Mouse (Mus musculus) C2C12 (cell line): ENCODE data around the gene Mbnl2. TPM values are rescaled to one million over a fixed set of nuclear protein-coding genes. Genes with fewer than 3 reads are reported as not detected.

Source experiments
- H3K27me3 ChIP-seq: one replicate; pipeline ENCODE4 v1.6.1; 2011; ENCODE audit not compliant: control insufficient read depth, insufficient read depth, insufficient read length
- H3K36me3 ChIP-seq: one replicate; pipeline ENCODE4 v1.6.1; 2011; ENCODE audit not compliant: control insufficient read depth, insufficient read depth
- H3K4me3 ChIP-seq: one replicate; pipeline ENCODE4 v1.5.1; 2011; ENCODE audit warnings: mild to moderate bottlenecking, control low read depth; ENCODE audit not compliant: poor library complexity, insufficient read depth, severe bottlenecking
- H3K79me2 ChIP-seq: one replicate; pipeline ENCODE4 v1.6.1; 2011; ENCODE audit not compliant: control insufficient read depth, insufficient read depth
- H3K79me3 ChIP-seq: one replicate; pipeline ENCODE4 v1.6.1; 2011; ENCODE audit warnings: low read depth, control low read depth
- H3ac ChIP-seq: one replicate; pipeline ENCODE3; 2011; ENCODE audit warnings: low read depth; ENCODE audit not compliant: control insufficient read depth, insufficient read length
- CEBPB ChIP-seq: IDR thresholded peaks from one replicate; pipeline ENCODE4 v1.6.1; 2011; ENCODE audit warnings: low read depth, mild to moderate bottlenecking, control low read depth, moderate library complexity
- CTCF ChIP-seq: IDR thresholded peaks from one replicate; pipeline ENCODE4 v1.5.1; 2011; ENCODE audit not compliant: control insufficient read depth, insufficient read depth, insufficient read length
- FOSL1 ChIP-seq: IDR thresholded peaks from one replicate; pipeline ENCODE4 v1.8.0; 2011; ENCODE audit warnings: mild to moderate bottlenecking, low read length; ENCODE audit not compliant: poor library complexity, insufficient read depth, severe bottlenecking
- MAX ChIP-seq: IDR thresholded peaks from one replicate; pipeline ENCODE4 v1.6.1; 2011; ENCODE audit warnings: mild to moderate bottlenecking, control low read depth
- MYOD1 ChIP-seq: IDR thresholded peaks from one replicate; pipeline ENCODE4 v1.6.1; 2011; ENCODE audit warnings: low read depth; ENCODE audit not compliant: control insufficient read depth, insufficient read length
- MYOG ChIP-seq: IDR thresholded peaks from one replicate; pipeline ENCODE4 v1.6.1; 2011; ENCODE audit not compliant: control insufficient read depth, insufficient read length; ENCODE audit errors: extremely low read depth
- USF1 ChIP-seq: IDR thresholded peaks from one replicate; pipeline ENCODE4 v1.6.1; 2011; ENCODE audit warnings: low read depth, mild to moderate bottlenecking, control low read depth, moderate library complexity
- polyA plus RNA-seq: library from polyadenylated mRNA; unstranded; fragments of >200 nt; fragmentation: generic; extraction: Trizol; gene quantifications from one replicate; pipeline ENCODE4 v1.2.1, GENCODE M21; 2012; ENCODE audit warnings: missing spikeins

Gene Mbnl2
- polyA plus RNA-seq, 1 experiment = 42.1 TPM

DNA sequence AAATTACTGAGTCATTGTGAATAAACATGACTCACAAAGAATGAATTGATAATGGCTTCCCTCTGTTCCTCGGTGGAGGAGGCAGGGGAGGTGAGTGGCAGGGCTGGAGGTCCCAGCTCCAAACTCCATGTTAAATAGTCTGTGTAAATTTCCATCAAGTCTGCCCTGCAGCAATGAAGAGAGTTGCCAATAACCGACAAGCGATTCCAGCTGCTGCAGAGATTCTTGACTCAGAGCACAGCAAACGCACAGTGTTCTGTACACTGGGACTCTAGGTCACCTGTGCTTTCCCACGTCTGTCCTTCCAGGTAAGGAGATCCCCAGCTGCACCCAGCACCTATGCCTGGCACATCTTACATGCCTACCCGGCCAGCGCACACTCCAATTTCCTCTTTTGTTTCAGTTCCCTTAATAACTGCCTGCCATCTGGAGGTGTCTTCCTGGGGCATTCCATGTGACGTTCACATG lies 158.5 kb downstream of the Mbnl2 start:
- H3K27me3 ChIP-seq = no peaks in the 10 kb centered on the region
- no peak for TF ChIP-seq MYOG
- no peak for TF ChIP-seq CTCF
- TF ChIP-seq FOSL1 = no peak
- TF ChIP-seq MYOD1 = no peak
- peaks cover 52% of the 10 kb centered on the region for H3K36me3 ChIP-seq
- H3ac ChIP-seq = no peak overlapping the region
- H3K79me2 ChIP-seq = no peaks in the 10 kb centered on the region
- H3K79me3 ChIP-seq = no peaks in the 10 kb centered on the region
- no peak overlapping the region for H3K4me3 ChIP-seq

DNA sequence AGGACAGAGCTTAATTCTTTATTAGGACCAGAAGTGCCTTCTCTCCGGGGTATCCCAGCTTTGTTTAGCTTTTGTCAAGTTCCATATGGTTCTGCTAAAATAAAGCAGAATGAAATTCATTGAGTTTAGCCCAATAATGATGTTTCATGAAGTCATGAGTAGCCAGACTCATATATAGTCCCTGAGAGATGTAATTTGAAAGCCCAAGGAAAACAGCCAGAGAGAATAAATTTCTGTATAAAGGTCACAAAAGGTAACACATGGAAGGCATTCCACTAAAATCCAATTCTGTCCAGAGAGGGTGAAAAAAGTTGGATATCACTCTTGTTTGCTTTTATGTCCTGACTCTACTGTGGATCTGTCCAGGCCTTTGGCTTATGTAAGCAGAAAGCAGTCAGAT lies 159.4 kb downstream of the Mbnl2 start:
- no peak overlapping the region for H3ac ChIP-seq
- H3K36me3 ChIP-seq = peaks cover 44% of the 10 kb centered on the region
- H3K27me3 ChIP-seq = no peaks in the 10 kb centered on the region
- TF ChIP-seq USF1 (no peak), FOSL1 (no peak), MYOG (no peak), CEBPB (no peak), MAX (no peak), CTCF (no peak), MYOD1 (no peak)
- H3K79me3 ChIP-seq = no peaks in the 10 kb centered on the region
- H3K4me3 ChIP-seq = no peak overlapping the region
- H3K79me2 ChIP-seq = no peaks in the 10 kb centered on the region

DNA sequence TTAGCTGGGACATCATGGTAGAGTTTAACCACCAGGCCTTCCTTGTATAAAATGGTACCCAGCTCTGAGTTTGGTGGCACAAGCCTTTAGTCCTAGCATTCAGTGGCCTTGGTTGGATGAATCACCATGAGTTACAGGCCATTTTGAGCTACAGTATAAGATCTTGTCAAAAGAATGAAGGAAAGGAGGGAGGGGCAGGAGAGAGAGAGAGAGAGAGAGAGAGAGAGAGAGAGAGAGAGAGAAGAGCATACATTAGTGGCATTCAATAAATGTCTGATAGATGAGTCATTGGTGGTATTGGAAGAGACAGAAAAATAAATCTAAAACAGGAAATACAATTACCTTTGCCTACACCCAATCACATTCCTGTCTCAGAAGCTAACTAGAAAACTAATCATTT lies 165.2 kb downstream of the Mbnl2 start:
- H3K4me3 ChIP-seq = no peak overlapping the region
- H3K79me2 ChIP-seq = no peaks in the 10 kb centered on the region
- TF ChIP-seq MYOD1 = no peak
- TF ChIP-seq MYOG = no peak
- no peak for TF ChIP-seq CEBPB
- no peak for TF ChIP-seq USF1
- no peak for TF ChIP-seq CTCF
- no peak for TF ChIP-seq MAX
- no peak for TF ChIP-seq FOSL1
- peaks cover 7% of the 10 kb centered on the region for H3K36me3 ChIP-seq
- H3K27me3 ChIP-seq = no peaks in the 10 kb centered on the region
- H3K79me3 ChIP-seq = no peaks in the 10 kb centered on the region
- H3ac ChIP-seq = no peak overlapping the region

DNA sequence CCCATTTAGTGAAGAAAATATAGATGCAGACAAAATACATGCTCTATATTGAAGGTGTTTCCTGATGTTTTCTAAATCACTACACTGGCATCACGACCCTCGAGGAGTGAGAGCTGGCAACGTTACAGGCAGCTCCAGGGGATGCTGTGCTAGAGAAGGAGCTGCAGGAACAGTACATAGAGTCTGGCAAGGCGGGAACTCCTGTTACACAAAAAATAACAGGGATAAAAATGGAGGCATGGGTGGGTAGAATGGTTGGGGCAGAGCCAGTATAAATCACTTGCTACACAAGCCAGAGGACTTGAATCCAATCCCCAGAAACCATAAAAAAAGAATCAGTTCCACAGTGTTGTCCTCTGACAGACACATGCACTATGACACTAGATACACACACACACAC lies 165.8 kb downstream of the Mbnl2 start:
- Histone ChIP-seq H3K36me3 (peaks cover 1% of the 10 kb centered on the region), H3K4me3 (no peak overlapping the region), H3K27me3 (no peaks in the 10 kb centered on the region), H3K79me2 (no peaks in the 10 kb centered on the region), H3K79me3 (no peaks in the 10 kb centered on the region), H3ac (no peak overlapping the region)
- no peak for TF ChIP-seq CTCF
- no peak for TF ChIP-seq CEBPB

DNA sequence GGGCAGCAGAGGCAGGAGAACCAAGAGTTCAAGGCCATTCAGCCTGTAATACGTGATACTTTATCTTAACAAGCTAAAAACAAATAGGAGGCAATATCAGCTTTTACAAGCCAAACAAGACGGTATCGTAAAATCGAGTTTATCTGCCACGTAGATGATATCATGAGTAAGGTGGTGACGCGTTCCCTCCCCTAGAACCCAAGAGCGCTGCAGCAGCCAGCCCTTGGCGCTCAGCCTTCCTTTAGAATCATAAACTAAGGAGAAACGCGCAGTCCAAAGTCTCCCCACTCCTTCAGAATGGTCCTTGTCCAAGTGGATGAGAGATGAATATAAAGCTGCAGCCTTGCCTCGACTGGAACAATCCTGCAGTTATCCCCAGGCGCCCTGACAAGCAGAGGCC lies 166.4 kb downstream of the Mbnl2 start:
- H3K4me3 ChIP-seq = no peak overlapping the region
- no peaks in the 10 kb centered on the region for H3K36me3 ChIP-seq
- no peaks in the 10 kb centered on the region for H3K79me3 ChIP-seq
- TF ChIP-seq USF1 (no peak), CTCF (no peak), MAX (no peak), CEBPB (no peak), MYOD1 (no peak), MYOG (no peak), FOSL1 (no peak)
- no peaks in the 10 kb centered on the region for H3K27me3 ChIP-seq
- no peaks in the 10 kb centered on the region for H3K79me2 ChIP-seq
- no peak overlapping the region for H3ac ChIP-seq

DNA sequence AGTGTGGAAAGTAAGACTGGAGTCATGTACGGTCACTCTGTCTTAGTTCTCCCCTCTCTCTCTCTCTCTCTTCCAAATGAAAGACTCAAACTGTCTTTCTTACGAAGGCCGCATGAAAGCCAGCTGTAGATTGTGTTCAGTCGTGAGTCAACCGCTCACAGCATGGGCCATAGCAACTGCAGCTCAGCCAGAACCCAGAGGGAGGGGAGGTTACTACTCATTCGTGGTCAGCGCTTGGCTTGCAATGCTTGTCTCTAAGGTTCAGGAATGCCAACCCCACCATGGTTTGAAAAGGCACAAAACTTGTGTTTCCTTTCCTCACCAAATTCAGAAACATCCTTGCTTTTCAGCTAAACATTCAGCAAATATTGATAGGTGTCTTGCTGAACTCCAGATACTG lies 178.8 kb downstream of the Mbnl2 start:
- no peaks in the 10 kb centered on the region for H3K36me3 ChIP-seq
- H3K4me3 ChIP-seq = no peak overlapping the region
- no peaks in the 10 kb centered on the region for H3K27me3 ChIP-seq
- no peaks in the 10 kb centered on the region for H3K79me2 ChIP-seq
- H3ac ChIP-seq = no peak overlapping the region
- TF ChIP-seq USF1 = no peak
- no peak for TF ChIP-seq MYOD1
- no peaks in the 10 kb centered on the region for H3K79me3 ChIP-seq
